Mouse (Mus musculus) limb, embryonic 14.5 days (tissue): ENCODE measurements at regions not wholly inside any gene's neighbourhood (a gene's known extent, or its start where the extent isn't known, plus 50 kb on each side); places are given as distances from the start of the nearest gene placed in this dataset.
A peak's percentile ranks its signal among the peaks of the same experiment; 100 is the strongest.

ENCODE experiments used
- ATAC-seq: fragments of 200-750 bp; cut with Nextera tagmentation; 2 replicates; pipeline ENCODE4 v1.8.0; 2017; ENCODE audit warnings: low read depth, moderate number of reproducible peaks, moderate TSS enrichment; ENCODE audit not compliant: low FRiP score
- DNase-seq: peaks from one replicate; pipeline ENCODE4 v3.0.0-alpha.2; 2015; ENCODE audit warnings: low spot score
- H3K27ac ChIP-seq: fragments of 300-500 bp; sonication (generic); replicated peaks from 2 replicates; pipeline ENCODE4 v1.5.1; 2014; ENCODE audit warnings: low read depth, mild to moderate bottlenecking, low read length, moderate library complexity, mixed read lengths
- H3K27me3 ChIP-seq: fragments of 300-500 bp; sonication (generic); 2 replicates; pipeline ENCODE4 v1.6.1; 2014; ENCODE audit warnings: low read length, mixed read lengths; ENCODE audit not compliant: control insufficient read depth, insufficient read depth
- H3K36me3 ChIP-seq: fragments of 300-500 bp; sonication (generic); 2 replicates; pipeline ENCODE4 v1.6.1; 2014; ENCODE audit warnings: mild to moderate bottlenecking, low read length, moderate library complexity, mixed read lengths; ENCODE audit not compliant: control insufficient read depth, insufficient read depth
- H3K4me1 ChIP-seq: fragments of 300-500 bp; sonication (generic); 2 replicates; pipeline ENCODE4 v1.6.1; 2014; ENCODE audit warnings: antibody characterized with exemption, low read length, mixed read lengths; ENCODE audit not compliant: control insufficient read depth, insufficient read depth
- H3K4me2 ChIP-seq: fragments of 300-500 bp; sonication (generic); replicated peaks from 2 replicates; pipeline ENCODE4 v1.6.1; 2014; ENCODE audit warnings: low read depth, mild to moderate bottlenecking, low read length, moderate library complexity; ENCODE audit not compliant: severe bottlenecking
- H3K4me3 ChIP-seq: fragments of 300-500 bp; sonication (generic); replicated peaks from 2 replicates; pipeline ENCODE4 v1.5.1; 2014; ENCODE audit warnings: low read length
- H3K9ac ChIP-seq: fragments of 300-500 bp; sonication (generic); 2 replicates; pipeline ENCODE4 v1.6.1; 2014; ENCODE audit warnings: mild to moderate bottlenecking, low read depth, low read length, moderate library complexity; ENCODE audit not compliant: severe bottlenecking
- H3K9me3 ChIP-seq: fragments of 300-500 bp; sonication (generic); 2 replicates; pipeline ENCODE4 v1.6.1; 2016; ENCODE audit warnings: low read length; ENCODE audit not compliant: control insufficient read depth
- POLR2A ChIP-seq: fragments of 200-500 bp; IDR thresholded peaks from 2 replicates; pipeline ENCODE4 v1.8.0; 2012; ENCODE audit warnings: inconsistent platforms, mild to moderate bottlenecking, moderate library complexity, borderline replicate concordance; ENCODE audit not compliant: insufficient read depth, insufficient read length; ENCODE audit errors: extremely low read depth
- WGBS: fragments of 180-500 bp; shearing (Covaris S2); extraction: QIAGEN DNeasy Blood & Tissue Kit; methylation state at CpG from one replicate; pipeline ENCODE4 v1.1.7; 2014; 5-methylcytosine and 5-hydroxymethylcytosine counted together

DNA sequence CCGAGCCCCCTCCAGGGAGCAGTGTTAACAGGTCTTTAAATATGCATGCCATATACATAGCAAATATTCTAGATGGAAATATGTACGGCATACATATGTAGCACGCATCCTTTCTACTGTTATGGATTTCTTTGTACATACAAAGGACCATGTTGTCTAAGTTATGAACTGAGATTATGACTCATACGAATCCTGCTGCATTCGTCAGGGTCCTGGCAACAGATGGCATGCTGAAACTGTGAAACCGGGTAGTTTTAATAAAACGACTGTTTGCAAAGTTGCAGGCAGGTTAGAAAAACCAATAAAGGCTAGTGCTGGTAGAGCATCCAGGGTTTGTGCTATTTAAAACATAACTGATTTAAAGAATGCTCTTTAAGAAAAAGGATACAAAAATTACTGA is 88.8 kb upstream of the Tlk1 start:
- DNase-seq (no peak), ATAC-seq (no peak)
- H3K27me3 ChIP-seq: no peaks in the 10 kb centered on the region
- no peak overlapping the region for H3K4me3 ChIP-seq
- no peak overlapping the region for H3K9ac ChIP-seq
- no peak for TF ChIP-seq POLR2A
- H3K36me3 ChIP-seq: no peaks in the 10 kb centered on the region
- H3K27ac ChIP-seq: no peak overlapping the region
- H3K9me3 ChIP-seq: no peaks in the 10 kb centered on the region
- H3K4me2 ChIP-seq: no peak overlapping the region
- H3K4me1 ChIP-seq: no peaks in the 10 kb centered on the region
- WGBS: 59% methylated on average over 7 of the region's 7 CpGs

DNA sequence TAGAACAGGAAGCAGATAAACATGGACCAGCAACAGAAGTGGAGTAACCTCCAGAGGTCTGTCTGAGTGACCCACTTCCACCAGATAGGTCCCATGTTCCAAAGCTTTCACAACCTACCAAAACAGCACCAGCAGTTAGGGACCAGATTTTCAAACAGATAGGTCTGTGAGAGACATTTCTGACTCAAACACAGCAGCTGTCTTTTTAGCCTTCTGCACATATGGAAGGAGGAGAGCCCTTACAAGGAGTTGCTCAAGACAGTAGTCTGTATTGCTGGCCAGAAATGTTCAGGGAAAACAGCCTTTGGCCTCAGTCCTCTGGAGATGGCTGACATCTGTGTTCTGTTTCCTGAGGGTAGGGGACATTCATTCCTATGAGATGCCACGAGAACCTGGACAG is 83.9 kb upstream of the Tlk1 start:
- no peak for ATAC-seq
- H3K4me1 ChIP-seq: no peaks in the 10 kb centered on the region
- no peaks in the 10 kb centered on the region for H3K9me3 ChIP-seq
- no peak for DNase-seq
- no peaks in the 10 kb centered on the region for H3K27me3 ChIP-seq
- H3K36me3 ChIP-seq: no peaks in the 10 kb centered on the region
- H3K4me2 ChIP-seq: no peak overlapping the region
- H3K4me3 ChIP-seq: no peak overlapping the region
- H3K27ac ChIP-seq: no peak overlapping the region
- 74% methylated on average over 1 of the region's 1 CpGs for whole genome bisulfite sequencing
- no peak for TF ChIP-seq POLR2A
- H3K9ac ChIP-seq: no peak overlapping the region

DNA sequence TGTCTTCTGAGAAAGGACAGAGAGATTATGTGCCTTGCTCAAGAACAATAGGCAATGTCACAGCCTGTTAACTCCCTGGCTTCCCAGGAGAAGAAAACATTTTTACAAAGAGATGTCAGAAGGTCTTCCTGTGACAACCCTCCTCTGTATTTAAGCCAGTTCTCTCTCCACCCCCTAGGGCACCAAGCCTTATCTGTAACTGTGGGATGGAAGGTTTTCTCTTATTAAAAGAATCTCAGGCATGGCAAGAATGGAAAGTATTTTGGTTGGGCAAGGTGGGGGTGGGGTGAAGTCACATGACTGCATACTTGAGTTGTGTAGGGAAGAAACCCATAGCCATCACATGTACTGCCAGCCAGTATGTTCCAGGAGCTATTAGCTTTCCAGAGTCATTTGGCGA is 83.1 kb upstream of the Tlk1 start:
- no peaks in the 10 kb centered on the region for H3K27me3 ChIP-seq
- H3K4me3 ChIP-seq: no peak overlapping the region
- no peaks in the 10 kb centered on the region for H3K9me3 ChIP-seq
- WGBS: 69% methylated on average over 1 of the region's 1 CpGs
- no peaks in the 10 kb centered on the region for H3K36me3 ChIP-seq
- no peak overlapping the region for H3K4me2 ChIP-seq
- no peak overlapping the region for H3K9ac ChIP-seq
- TF ChIP-seq POLR2A: no peak
- ATAC-seq: 0 out of 2 replicates have a peak, but pooled peaks have one; percentile 34
- no peak overlapping the region for H3K27ac ChIP-seq
- H3K4me1 ChIP-seq: no peaks in the 10 kb centered on the region
- peak; percentile 8 for DNase-seq

DNA sequence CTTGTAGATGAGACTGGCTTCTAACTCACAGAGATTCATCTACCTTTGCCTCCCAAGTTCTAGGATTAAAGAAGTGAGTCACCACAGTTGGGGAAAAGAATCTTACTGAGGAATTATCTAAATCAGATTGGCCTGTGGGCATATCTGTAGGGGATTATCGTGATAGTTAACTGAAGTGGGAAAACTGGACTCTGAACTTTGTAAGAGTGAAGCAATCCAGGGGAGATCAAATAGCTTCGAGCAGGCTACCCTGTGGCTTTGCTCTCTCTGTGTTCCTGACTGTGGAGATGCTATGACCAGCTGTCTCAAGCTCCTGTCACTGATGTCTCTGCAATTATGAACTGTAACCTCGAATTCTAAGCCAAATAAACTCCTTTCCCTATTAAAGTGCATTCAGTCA is 80.7 kb upstream of the Tlk1 start:
- no peaks in the 10 kb centered on the region for H3K27me3 ChIP-seq
- H3K4me1 ChIP-seq: no peaks in the 10 kb centered on the region
- no peak overlapping the region for H3K9ac ChIP-seq
- no peak for ATAC-seq
- no peaks in the 10 kb centered on the region for H3K36me3 ChIP-seq
- DNase-seq: no peak
- H3K27ac ChIP-seq: no peak overlapping the region
- H3K4me2 ChIP-seq: no peak overlapping the region
- H3K9me3 ChIP-seq: no peaks in the 10 kb centered on the region
- TF ChIP-seq POLR2A: no peak
- WGBS: 56% methylated on average over 3 of the region's 3 CpGs
- H3K4me3 ChIP-seq: no peak overlapping the region

DNA sequence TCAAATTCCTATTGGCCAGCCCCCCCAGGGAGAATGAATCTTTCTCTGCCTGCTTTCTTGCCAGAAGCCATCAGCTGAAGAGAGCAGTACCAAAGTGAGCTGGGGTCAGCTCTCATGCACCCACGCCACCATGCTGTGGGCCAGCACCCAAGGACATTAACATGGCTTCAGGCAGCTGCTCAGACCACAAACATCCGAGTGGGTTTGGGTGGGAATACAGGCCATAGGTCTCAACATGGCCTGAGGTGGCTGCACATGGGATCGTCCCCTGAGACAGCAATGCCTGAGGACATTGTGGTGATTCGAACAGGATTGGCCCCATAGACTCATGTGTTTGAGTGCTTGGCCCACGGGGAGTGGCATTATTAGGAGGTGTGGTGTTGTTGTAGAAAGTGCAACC is 78.9 kb upstream of the Tlk1 start:
- Histone ChIP-seq H3K4me2 (no peak overlapping the region), H3K27ac (no peak overlapping the region), H3K27me3 (no peaks in the 10 kb centered on the region), H3K4me1 (no peaks in the 10 kb centered on the region), H3K9ac (no peak overlapping the region), H3K4me3 (no peak overlapping the region), H3K9me3 (no peaks in the 10 kb centered on the region), H3K36me3 (no peaks in the 10 kb centered on the region)
- no peak for TF ChIP-seq POLR2A
- 78% methylated on average over 5 of the region's 5 CpGs for WGBS
- ATAC-seq (no peak), DNase-seq (no peak)

DNA sequence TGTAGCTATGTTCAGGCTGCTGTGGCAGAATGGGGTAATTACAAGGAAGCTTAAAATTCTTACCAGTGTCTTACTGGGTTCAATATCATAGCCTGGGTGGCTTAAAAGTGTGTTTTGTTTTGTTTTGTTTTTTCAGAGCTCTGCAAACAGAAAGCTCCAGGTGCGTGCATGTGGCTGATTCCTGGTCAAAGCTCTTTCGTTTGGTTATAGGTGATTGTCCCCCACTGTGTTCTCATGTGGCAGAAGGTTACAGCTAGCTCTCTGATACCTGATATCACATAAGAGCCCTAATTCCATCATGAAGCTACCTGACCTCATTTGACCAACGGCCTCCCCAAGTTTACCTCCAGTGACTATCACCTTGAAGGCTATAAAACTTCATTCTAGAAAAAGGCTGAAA is 76.7 kb upstream of the Tlk1 start:
- no peak overlapping the region for H3K27ac ChIP-seq
- H3K36me3 ChIP-seq: no peaks in the 10 kb centered on the region
- no peak overlapping the region for H3K9ac ChIP-seq
- H3K27me3 ChIP-seq: no peaks in the 10 kb centered on the region
- H3K4me1 ChIP-seq: no peaks in the 10 kb centered on the region
- ATAC-seq: no peak
- H3K4me2 ChIP-seq: no peak overlapping the region
- no peaks in the 10 kb centered on the region for H3K9me3 ChIP-seq
- no peak overlapping the region for H3K4me3 ChIP-seq
- TF ChIP-seq POLR2A: no peak
- 71% methylated on average over 3 of the region's 3 CpGs for WGBS
- no peak for DNase-seq
